Mouse (Mus musculus): ENCODE measurements around the gene 1700023F06Rik. TPM values are rescaled to one million over a fixed set of nuclear protein-coding genes. Genes with fewer than 3 reads are reported as not detected.

Gene 1700023F06Rik
- total and polyA plus RNA-seq, 3 experiments = not detected

DNA sequence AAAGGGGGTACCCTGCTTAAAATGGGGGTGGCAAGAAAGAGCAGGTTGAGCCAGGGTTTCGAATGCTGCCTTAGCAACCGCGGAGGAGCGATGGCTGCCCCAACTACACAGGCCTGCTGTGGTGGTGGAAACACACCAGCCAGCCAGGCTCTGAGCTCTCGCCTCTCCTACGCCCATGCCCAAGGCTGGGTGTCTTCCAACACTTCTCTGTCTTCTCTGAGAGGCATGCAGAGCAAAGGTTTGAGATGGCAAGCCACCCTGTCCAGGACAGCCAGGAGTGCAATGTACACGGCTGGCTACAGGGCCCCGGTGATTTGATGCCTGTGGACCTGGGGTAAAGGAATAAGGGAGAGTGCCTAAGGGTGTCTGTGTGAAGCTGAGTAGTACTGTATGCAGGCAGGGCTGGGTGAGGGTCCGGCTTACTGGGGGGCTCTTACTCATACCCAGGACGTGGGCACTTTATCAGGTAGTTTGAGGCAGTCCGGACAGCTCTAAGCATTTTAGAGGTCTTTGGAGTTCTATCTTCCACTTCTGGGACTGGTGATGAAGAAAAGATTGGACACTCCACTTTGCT, 34.5 kb downstream of the 1700023F06Rik start:
- Histone ChIP-seq H3K4me2 (ENCODE audit: insufficient read depth, low read depth, poor library complexity, severe bottlenecking) (peak overlapping the region; percentile 93), H3K27ac (ENCODE audit: insufficient read depth, low read depth) (peak overlapping the region; percentile 99), H3K79me2 (replicated peaks; ENCODE audit: control insufficient read depth, extremely low read depth, insufficient read depth, poor library complexity, severe bottlenecking) (peaks cover 58% of the 10 kb centered on the region), H3K9ac (ENCODE audit: insufficient read depth, low read depth) (peak overlapping the region; percentile 58), H3K27me3 (replicated peaks) (no peaks in the 10 kb centered on the region), H3K4me3 (replicated peaks in 1 of 3; ENCODE audit: low read depth in 2 of 3, low read length in 2 of 3, poor library complexity in 1 of 3) (peak overlapping the region; percentile 20 to 69 (median 23)), H3K9me3 (replicated peaks; ENCODE audit: low read length) (no peaks in the 10 kb centered on the region), H3K4me1 (ENCODE audit: control insufficient read depth in 1 of 2, insufficient read depth in 2 of 2) (peaks cover 33 to 89% of the 10 kb centered on the region in 2 experiments), H3K36me3 (replicated peaks in 1 of 2; ENCODE audit: control insufficient read depth in 1 of 2, insufficient read depth in 1 of 2, low read length in 1 of 2) (peaks cover 0 to 4% of the 10 kb centered on the region in 2 experiments)
- dilution Hi-C loops (cut with MboI; ENCODE audit: extremely low pct_ligation_motif_present, extremely low pct_unique_long_range_greater_than_20kb, low sequenced_read_pairs) (no loop called here), in situ Hi-C loops (cut with MboI; ENCODE audit: low pct_ligation_motif_present, low pct_unique_long_range_greater_than_20kb, low sequenced_read_pairs) (loop anchor here (5.0 to 25.0 kb wide), 3 partner anchors 98 to 388 kb away; no protein-coding TSS in a partner anchor)
- TF ChIP-seq UBTF (IDR thresholded peaks at IDR 0.05; ENCODE audit: low read depth, low read length) (0 out of 2 replicates have a peak, but pooled peaks have one; percentile 36), POLR2A (IDR thresholded peaks at IDR 0.05; ENCODE audit: low read depth, low read length) (no peak), NELFE (IDR thresholded peaks at IDR 0.05; ENCODE audit: low read depth, low read length) (no peak), JUND (conservative IDR thresholded peaks at IDR 0.05; ENCODE audit: low read depth, low read length) (no peak), E2F4 (IDR thresholded peaks at IDR 0.05; ENCODE audit: insufficient replicate concordance, low read depth, low read length) (no peak), KAT2A (IDR thresholded peaks at IDR 0.05; ENCODE audit: insufficient replicate concordance, low read length) (no peak), ELF1 (IDR thresholded peaks at IDR 0.05; ENCODE audit: low read depth, low read length) (no peak), JUN (IDR thresholded peaks at IDR 0.05; ENCODE audit: insufficient read depth, low read depth, low read length) (no peak), ETS1 (conservative IDR thresholded peaks at IDR 0.05; ENCODE audit: low read depth, low read length) (no peak), TCF12 (IDR thresholded peaks at IDR 0.05; ENCODE audit: low read depth, low read length) (0 out of 2 replicates have a peak, but pooled peaks have one; percentile 28)
- DNase-seq (ENCODE audit: extremely low read depth) = peak; percentile 24

DNA sequence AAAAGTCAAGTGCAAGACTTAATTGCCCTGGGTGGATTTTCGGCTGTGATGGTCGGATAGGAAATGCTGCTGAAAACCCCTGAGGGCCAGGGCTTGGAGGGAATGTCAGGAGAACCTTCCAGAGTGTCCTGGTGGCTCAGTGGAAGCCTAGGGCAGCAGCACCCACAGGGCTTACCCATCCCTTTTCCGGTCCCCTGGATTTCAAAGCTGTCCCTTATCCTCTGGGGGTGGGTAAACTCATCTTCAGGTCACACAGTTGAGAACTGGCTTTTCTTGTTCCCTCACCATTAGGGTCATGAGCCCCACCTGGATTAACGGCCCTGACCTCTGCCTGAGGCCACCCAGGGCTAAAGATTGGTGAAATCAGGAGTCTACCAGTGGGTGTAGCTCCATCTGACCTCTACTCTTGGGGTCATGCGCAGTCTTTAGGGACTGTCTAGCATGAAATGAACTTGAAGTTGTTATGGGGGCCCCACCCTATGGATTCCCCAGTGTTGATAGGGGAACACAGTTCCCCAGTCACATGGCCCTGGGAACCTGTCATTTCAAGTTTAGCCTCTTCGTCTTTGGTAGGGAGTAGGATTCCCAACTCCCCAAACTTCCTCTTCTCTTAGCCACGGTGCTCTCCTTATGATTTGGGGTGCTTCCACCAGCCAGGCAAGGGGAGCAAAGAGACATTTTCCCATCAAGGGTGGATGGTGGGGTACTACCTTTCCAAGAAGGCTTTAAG, 35.2 kb downstream of the 1700023F06Rik start:
- dilution Hi-C loops (cut with MboI; ENCODE audit: extremely low pct_ligation_motif_present, extremely low pct_unique_long_range_greater_than_20kb, low sequenced_read_pairs) = no loop called here
- TF ChIP-seq PAX5 (IDR thresholded peaks at IDR 0.05; ENCODE audit: low read length) (no peak), MXI1 (IDR thresholded peaks at IDR 0.05; ENCODE audit: low read depth, low read length) (peak; percentile 52), JUND (conservative IDR thresholded peaks at IDR 0.05; ENCODE audit: low read depth, low read length) (no peak), SIN3A (IDR thresholded peaks at IDR 0.05; ENCODE audit: low read length) (0 out of 2 replicates have a peak, but pooled peaks have one; percentile 21), MAX (IDR thresholded peaks at IDR 0.05; ENCODE audit: low read length) (peak; percentile 65; the same call in 1 of the 2 replicates), TCF12 (IDR thresholded peaks at IDR 0.05; ENCODE audit: low read depth, low read length) (no peak), NRF1 (IDR thresholded peaks at IDR 0.05; ENCODE audit: low read depth, low read length) (0 out of 2 replicates have a peak, but pooled peaks have one; percentile 38), CHD2 (IDR thresholded peaks at IDR 0.05; ENCODE audit: low read length) (peak; percentile 24; the same call in 1 of the 2 replicates), EP300 (IDR thresholded peaks at IDR 0.05; ENCODE audit: low read length) (0 out of 2 replicates have a peak, but pooled peaks have one; percentile 29), MYC (IDR thresholded peaks at IDR 0.05; ENCODE audit: low read depth, low read length) (peak; percentile 62; the same call in 1 of the 2 replicates), POLR2A (IDR thresholded peaks at IDR 0.05; ENCODE audit: low read depth, low read length) (no peak)
- H3K27me3 ChIP-seq (replicated peaks) = no peaks in the 10 kb centered on the region
- H3K4me3 ChIP-seq (replicated peaks in 1 of 3; ENCODE audit: low read depth in 2 of 3, low read length in 2 of 3, poor library complexity in 1 of 3) = peak overlapping the region; percentile 69 to 79 (median 78)
- no peaks in the 10 kb centered on the region for H3K36me3 ChIP-seq (replicated peaks in 1 of 2; ENCODE audit: control insufficient read depth in 1 of 2, insufficient read depth in 1 of 2, low read length in 1 of 2)
- peak overlapping the region; percentile 58 for H3K9ac ChIP-seq (ENCODE audit: insufficient read depth, low read depth)
- in situ Hi-C loops (cut with MboI; ENCODE audit: low pct_ligation_motif_present, low pct_unique_long_range_greater_than_20kb, low sequenced_read_pairs) = loop anchor here (5.0 to 25.0 kb wide), 3 partner anchors 99 to 389 kb away; no protein-coding TSS in a partner anchor
- H3K9me3 ChIP-seq (replicated peaks; ENCODE audit: low read length) = no peaks in the 10 kb centered on the region
- H3K4me2 ChIP-seq (ENCODE audit: insufficient read depth, low read depth, poor library complexity, severe bottlenecking) = peak overlapping the region; percentile 93
- H3K27ac ChIP-seq (ENCODE audit: insufficient read depth, low read depth) = peak overlapping the region; percentile 99
- peaks cover 52% of the 10 kb centered on the region for H3K79me2 ChIP-seq (replicated peaks; ENCODE audit: control insufficient read depth, extremely low read depth, insufficient read depth, poor library complexity, severe bottlenecking)
- peaks cover 26 to 87% of the 10 kb centered on the region in 2 experiments for H3K4me1 ChIP-seq (ENCODE audit: control insufficient read depth in 1 of 2, insufficient read depth in 2 of 2)
- no peak for DNase-seq (ENCODE audit: extremely low read depth)

Data from CH12.LX (cell line).